Mouse (Mus musculus) heart, postnatal 0 days (tissue): ENCODE data around the gene Gga1.

ENCODE experiments used
- CTCF ChIP-seq: IDR thresholded peaks from 2 replicates; pipeline ENCODE4 v1.5.1; 2016; ENCODE audit warnings: antibody characterized with exemption, control low read depth, low read depth
- EP300 ChIP-seq: IDR thresholded peaks from 2 replicates; pipeline ENCODE4 v1.6.1; 2016; ENCODE audit warnings: antibody characterized with exemption, low read depth

DNA sequence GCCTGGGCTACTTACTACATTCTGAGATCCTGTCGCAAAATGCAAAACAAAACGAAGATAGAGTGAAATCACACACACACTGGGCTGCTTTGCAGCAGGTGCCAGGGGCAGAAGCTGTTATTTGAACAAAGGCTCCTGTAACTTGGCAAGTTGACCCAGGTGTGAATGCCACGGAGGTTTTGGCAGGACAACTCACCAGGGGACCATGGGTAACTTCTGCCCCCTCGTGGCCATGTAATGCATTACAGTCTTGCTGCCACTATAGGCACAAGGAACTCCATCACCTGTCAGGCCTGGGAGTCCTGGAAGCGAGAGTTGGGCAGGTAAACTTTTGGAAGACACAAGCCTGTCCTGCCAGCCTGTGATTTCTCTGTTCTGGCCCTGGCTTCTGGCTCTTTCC is 28.5 kb upstream of the Gga1 start:
- TF ChIP-seq CTCF (peak; percentile 88), EP300 (no peak)
